Mouse (Mus musculus) retina, postnatal 7 days (tissue): ENCODE data around the gene Bst1.

Experiments used
- DNase-seq: peaks from one replicate; pipeline ENCODE4 v3.0.0-alpha.2; 2012; ENCODE audit warnings: low read depth, low spot score

Bst1 gene

DNA sequence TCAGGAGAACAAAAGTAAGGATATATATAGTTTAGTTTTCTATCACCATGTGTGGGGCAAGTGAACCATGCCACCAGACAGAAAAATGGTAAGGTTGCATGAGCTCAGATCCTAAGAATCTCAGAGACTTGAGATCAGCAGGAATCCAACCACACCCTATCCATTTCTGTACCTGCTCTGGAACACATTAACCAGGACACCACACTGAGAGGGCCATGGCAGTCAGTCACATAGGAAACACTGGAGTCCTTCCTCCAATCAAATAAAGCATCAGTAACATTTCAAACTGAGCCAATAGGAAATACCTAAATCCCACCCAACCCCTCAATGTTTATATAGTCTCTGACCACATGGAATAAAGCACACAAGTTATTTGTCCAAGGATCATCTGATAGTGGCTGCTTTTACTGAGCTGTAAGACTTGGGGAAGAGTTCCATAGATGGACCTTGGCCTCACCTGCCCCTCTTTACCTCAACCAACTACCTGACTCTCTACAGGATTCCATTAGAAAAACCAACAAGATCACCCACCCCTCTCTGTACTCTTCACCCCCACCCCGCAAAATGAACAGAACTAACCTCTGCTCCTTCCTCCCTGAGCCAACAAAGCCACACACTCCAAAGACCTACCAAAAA lies 8.1 kb upstream of the Bst1 start:
- DNase-seq = no peak

- no peak for DNase-seq
Observed at GRCm38 (mm10) chr5:43814536-43814935, 4.1 kb upstream of the Bst1 start.

GRCm38 (mm10) chr5:43815769-43816168 lies 2.9 kb upstream of the Bst1 start:
- no peak for DNase-seq

DNA sequence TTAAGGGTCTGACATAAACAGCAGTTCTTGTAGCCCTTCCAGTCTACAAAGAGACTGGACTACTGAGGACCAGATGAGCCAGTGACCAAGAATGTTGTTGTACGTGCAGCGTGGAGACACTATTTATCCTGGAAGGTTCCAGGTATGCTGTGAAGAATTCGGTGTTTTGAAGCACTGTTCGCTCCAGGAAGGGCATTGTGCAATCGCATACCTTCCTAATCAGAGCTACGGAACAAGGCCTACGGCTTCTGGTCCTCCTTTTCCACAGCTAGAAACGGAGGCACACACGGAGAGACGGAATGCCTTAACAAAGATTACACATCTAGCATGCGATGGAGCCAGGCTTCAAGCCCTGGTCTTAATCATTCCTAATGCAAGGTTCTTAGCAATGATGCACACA lies 2.1 kb downstream of the Bst1 start:
- DNase-seq = no peak

DNA sequence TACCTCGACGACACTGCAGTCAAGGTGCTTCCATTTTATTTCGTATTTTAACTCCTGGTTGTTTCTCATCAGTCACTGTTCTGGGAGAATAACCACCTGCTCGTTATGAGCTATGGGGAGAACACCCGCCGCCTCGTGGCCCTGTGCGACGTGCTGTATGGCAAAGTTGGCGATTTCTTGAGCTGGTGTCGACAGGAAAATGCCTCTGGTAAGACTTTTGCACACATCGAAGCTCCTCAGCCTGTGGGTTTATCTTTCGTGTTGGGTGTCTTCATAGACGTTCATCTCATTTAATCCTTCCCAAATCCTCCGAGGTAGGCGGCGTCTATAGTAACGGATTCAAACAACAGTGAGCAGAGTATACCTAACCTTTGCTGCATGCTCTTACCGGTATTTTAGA lies 2.9 kb downstream of the Bst1 start, which contains the start of gene Fbxl5:
TSS of gene Fbxl5 (minus strand) at position 101 of the 400 bp plus-strand sequence.
- no peak for DNase-seq

DNA sequence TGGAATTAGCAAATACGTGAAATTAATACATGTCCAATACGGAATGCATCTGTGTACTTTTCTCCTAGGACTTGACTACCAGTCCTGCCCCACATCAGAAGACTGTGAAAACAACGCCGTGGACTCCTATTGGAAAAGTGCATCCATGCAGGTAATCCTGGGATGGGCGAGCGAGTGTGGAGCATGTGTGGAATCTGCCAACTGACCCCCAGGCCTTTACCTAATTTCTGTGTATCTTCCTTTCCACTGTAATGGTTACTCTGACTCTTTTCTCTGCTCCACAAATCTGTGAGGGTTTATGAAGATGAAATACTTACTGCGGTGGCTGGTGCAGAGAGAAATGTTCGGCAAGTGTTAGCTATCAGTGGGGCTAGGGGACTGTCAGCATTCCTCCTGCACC lies 3.5 kb downstream of the Bst1 start:
- DNase-seq = no peak

- DNase-seq = no peak
Observed at GRCm38 (mm10) chr5:43822824-43823223, 4.1 kb downstream of the Bst1 start.

- DNase-seq = no peak
Observed at GRCm38 (mm10) chr5:43824580-43824979, 5.9 kb downstream of the Bst1 start.

DNA sequence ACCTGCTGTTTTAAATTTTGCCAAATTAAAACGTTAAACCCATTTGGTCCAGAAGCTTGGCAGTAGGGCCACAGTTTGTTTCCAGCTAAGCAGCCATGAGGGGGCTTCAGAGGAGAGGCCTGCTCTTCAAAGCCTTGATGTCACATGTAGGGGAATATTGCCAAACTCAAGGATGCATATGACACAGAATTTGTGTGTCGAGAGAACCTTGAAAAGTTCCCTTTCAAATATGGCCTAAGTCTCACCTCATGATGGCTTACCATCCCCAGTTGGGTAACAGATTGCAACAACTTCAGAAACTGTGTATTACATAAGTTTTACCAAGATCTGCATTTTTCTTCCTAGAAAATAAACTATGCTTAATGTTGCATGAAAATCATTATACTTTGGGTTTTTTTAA lies 8.2 kb downstream of the Bst1 start:
- no peak for DNase-seq

DNA sequence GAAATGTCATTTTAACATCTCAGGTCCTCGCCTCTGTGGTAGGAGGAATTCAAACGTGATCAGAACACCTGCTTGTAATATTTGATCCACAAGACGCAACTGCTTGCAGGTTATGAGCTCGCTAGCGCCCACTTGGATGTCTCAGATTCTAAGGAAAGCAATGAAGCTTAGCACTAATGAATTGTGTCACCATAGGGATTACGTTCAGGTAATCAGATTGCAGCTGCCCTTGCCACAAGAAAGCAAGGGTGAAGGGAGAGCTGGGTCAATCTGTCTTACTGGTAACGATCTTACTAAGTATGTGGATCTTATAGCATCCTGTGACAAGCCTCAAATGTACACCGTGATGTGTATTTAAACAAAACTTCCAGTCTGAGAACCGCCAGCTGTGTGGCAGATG lies 8.7 kb downstream of the Bst1 start:
- DNase-seq = peak; percentile 66

DNA sequence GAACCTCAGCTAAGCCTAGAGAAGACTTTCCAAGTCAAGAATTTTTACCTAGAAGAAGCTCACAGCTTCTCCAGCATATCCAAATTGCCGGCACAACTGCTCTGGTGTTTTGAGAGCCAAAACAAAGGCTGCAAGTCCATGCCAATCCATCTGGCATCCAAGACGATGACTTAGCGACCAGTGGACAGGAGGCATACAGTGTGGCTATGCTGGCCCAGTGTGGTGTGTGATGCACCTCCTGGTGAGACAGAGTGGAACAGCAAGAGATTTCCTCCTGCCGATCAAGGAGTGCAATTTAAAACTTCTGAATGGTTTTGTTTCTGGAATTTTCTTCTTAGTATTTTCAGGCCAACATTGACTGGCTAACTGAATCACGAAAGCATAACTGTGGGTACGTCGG lies 17.9 kb downstream of the Bst1 start:
- no peak for DNase-seq

GRCm38 (mm10) chr5:43837372-43837771 lies 18.7 kb downstream of the Bst1 start:
- peak; percentile 23 for DNase-seq

- DNase-seq = peak; percentile 58
Observed at GRCm38 (mm10) chr5:43841144-43842010, 22.7 kb downstream of the Bst1 start.

GRCm38 (mm10) chr5:43842011-43842285 lies 23.3 kb downstream of the Bst1 start:
- DNase-seq = no peak

GRCm38 (mm10) chr5:43842576-43843155 lies 24.0 kb downstream of the Bst1 start:
- no peak for DNase-seq

DNA sequence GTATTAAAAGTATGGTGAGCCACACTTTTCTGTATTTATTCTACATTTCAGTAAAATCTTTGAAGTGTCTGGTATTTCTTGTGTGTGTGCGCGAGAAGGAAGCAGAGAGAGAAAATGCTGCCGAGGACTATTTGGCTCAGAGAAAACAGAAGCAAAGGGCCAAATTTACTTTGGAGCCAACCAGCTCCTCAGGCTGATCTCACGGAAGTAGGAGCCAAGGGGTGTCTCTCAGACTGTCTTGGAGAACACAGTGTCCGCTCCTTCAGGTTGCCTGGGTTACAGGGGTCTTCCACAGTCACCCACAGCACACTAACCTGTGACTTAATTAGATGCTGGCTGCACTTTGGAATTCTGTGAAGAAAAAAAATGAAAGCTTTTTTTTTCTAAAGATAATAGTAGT lies 26.4 kb downstream of the Bst1 start:
- no peak for DNase-seq

DNA sequence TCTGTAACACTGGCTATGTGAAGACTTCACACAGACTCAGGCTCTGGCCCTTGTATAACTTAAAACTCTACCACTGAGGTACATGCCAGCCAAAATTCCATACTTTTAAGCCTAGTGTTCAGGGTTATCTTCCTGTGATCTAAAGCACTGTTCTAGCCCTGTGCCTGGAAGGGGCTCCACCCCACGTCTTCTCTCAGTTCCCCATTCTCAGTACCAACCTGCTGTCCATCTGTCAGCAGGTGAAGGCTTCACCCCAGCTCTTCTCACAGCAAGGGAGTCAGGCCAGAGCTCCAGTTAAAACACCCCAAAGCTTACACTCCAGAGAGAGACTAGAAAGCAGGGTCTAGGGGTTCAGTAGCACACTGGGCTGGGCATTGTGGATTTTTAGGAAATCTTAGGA lies 27.0 kb downstream of the Bst1 start:
- DNase-seq = no peak

- DNase-seq = no peak
Observed at GRCm38 (mm10) chr5:43846227-43846626, 27.5 kb downstream of the Bst1 start.

GRCm38 (mm10) chr5:43847555-43847954 lies 28.9 kb downstream of the Bst1 start:
- no peak for DNase-seq

GRCm38 (mm10) chr5:43848275-43848674 lies 29.6 kb downstream of the Bst1 start:
- no peak for DNase-seq

GRCm38 (mm10) chr5:43853096-43853867 lies 34.6 kb downstream of the Bst1 start:
- DNase-seq = no peak

GRCm38 (mm10) chr5:43853868-43854488 lies 35.3 kb downstream of the Bst1 start:
- no peak for DNase-seq
